Mouse (Mus musculus) liver, embryonic 11.5 days (tissue): ENCODE measurements around the gene Pxk. TPM values are rescaled to one million over a fixed set of nuclear protein-coding genes. Genes with fewer than 3 reads are reported as not detected.
"Not testable (repeated sequence)": the region's sequence is repeated elsewhere in the genome, so short reads cannot be mapped to it uniquely, and the experiment has no call there.

Experiments used
- ATAC-seq: fragments of 200-750 bp; cut with Nextera tagmentation; replicated peaks from 2 replicates; pipeline ENCODE4 v1.8.0; 2017; ENCODE audit warnings: moderate number of reproducible peaks, mild to moderate bottlenecking, moderate TSS enrichment, moderate library complexity; ENCODE audit not compliant: low FRiP score
- DNase-seq: peaks from one replicate; pipeline ENCODE4 v3.0.0-alpha.2; 2017; ENCODE audit warnings: low spot score
- H3K27ac ChIP-seq: fragments of 300-500 bp; sonication (generic); 2 replicates; pipeline ENCODE4 v1.5.1; 2014; ENCODE audit warnings: mild to moderate bottlenecking, low read depth, low read length, control low read depth
- H3K27me3 ChIP-seq: fragments of 300-500 bp; sonication (generic); replicated peaks from 2 replicates; pipeline ENCODE4 v1.6.1; 2014; ENCODE audit warnings: low read length, mixed read lengths; ENCODE audit not compliant: control insufficient read depth, insufficient read depth
- H3K36me3 ChIP-seq: fragments of 300-500 bp; sonication (generic); 2 replicates; pipeline ENCODE4 v1.6.1; 2014; ENCODE audit warnings: mild to moderate bottlenecking, low read length, moderate library complexity, mixed read lengths; ENCODE audit not compliant: control insufficient read depth, insufficient read depth
- H3K4me1 ChIP-seq: fragments of 300-500 bp; sonication (generic); replicated peaks from 2 replicates; pipeline ENCODE4 v1.6.1; 2014; ENCODE audit warnings: low read length, mixed read lengths; ENCODE audit not compliant: control insufficient read depth, insufficient read depth
- H3K4me2 ChIP-seq: fragments of 300-500 bp; sonication (generic); 2 replicates; pipeline ENCODE4 v1.6.1; 2014; ENCODE audit warnings: mild to moderate bottlenecking, control low read depth, moderate library complexity
- H3K4me3 ChIP-seq: fragments of 300-500 bp; sonication (generic); 2 replicates; pipeline ENCODE4 v1.5.1; 2014; ENCODE audit warnings: low read depth, low read length, control low read depth
- H3K9ac ChIP-seq: fragments of 300-500 bp; sonication (generic); 2 replicates; pipeline ENCODE4 v1.6.1; 2014; ENCODE audit warnings: low read depth, low read length, control low read depth
- H3K9me3 ChIP-seq: fragments of 300-500 bp; sonication (generic); 2 replicates; pipeline ENCODE4 v1.6.1; 2016; ENCODE audit warnings: low read length, inconsistent platforms, mixed read lengths; ENCODE audit not compliant: control insufficient read depth
- WGBS: fragments of 180-500 bp; shearing (Covaris S2); extraction: QIAGEN DNeasy Blood & Tissue Kit; methylation state at CpG from one replicate; pipeline ENCODE4 v1.1.7; 2014; 5-methylcytosine and 5-hydroxymethylcytosine counted together
- polyA plus RNA-seq: library from polyadenylated mRNA; unstranded; fragments of >200 nt; fragmentation: Nextera tagmentation; extraction: Ambion mirVana; gene quantifications from 2 replicates; pipeline ENCODE4 v1.2.1, GENCODE M21; 2014

Pxk gene
- polyA plus RNA-seq, 1 experiment from 2014 or later = 18.5 TPM

DNA sequence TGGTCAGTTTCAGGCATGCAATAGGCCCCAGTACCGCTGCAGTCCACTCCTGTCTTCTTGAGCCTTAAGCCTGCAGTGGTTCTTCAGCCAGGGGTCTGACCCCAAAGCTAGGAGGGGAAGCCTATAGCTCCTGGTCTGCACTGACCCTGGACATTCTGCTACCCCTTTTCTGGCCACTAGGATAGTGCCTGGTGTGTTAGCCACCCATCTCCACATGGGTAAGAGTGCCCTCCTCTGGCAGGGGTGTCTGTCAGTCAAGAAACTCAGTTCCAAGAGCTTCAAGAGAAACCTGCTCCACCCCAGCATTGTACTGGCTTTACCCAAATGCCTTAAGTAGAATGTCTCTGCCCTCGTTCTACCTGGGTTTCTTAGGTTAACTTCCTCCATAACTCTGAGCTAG lies 63.8 kb downstream of the Pxk start:
- Histone ChIP-seq H3K36me3 (peaks cover 19% of the 10 kb centered on the region), H3K9ac (no peak overlapping the region), H3K27ac (no peak overlapping the region), H3K4me3 (no peak overlapping the region), H3K27me3 (no peaks in the 10 kb centered on the region), H3K4me1 (no peaks in the 10 kb centered on the region), H3K9me3 (no peaks in the 10 kb centered on the region), H3K4me2 (no peak overlapping the region)
- 80% methylated on average over 2 of the region's 2 CpGs for WGBS
- DNase-seq = no peak
- no peak; the same call in 1 of the 2 replicates for ATAC-seq

DNA sequence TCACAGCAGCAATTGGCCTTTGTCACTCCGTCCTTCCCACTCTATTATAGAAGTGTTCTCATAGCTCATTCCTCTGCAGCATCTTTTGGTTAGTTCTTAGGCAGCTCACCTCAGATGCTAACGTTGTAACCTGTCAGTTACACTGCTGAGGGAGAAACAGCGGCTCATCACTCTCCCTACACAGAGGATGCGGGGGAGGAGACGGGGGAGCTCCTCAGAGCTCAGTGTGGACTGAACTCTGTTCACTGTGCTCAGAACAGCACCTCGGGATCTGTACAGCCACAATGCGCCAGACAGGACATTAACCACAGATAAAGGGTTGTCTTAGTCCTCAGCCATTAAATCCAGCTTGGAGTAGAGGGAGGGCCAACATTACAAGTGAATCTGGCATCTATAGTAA lies 66.5 kb downstream of the Pxk start:
- Histone ChIP-seq H3K4me1 (no peaks in the 10 kb centered on the region), H3K4me3 (no peak overlapping the region), H3K36me3 (peaks cover 27% of the 10 kb centered on the region), H3K27me3 (no peaks in the 10 kb centered on the region), H3K4me2 (no peak overlapping the region), H3K9ac (no peak overlapping the region), H3K27ac (no peak overlapping the region), H3K9me3 (no peaks in the 10 kb centered on the region)
- WGBS = 73% methylated on average over 7 of the region's 7 CpGs
- DNase-seq = no peak
- ATAC-seq = no peak

DNA sequence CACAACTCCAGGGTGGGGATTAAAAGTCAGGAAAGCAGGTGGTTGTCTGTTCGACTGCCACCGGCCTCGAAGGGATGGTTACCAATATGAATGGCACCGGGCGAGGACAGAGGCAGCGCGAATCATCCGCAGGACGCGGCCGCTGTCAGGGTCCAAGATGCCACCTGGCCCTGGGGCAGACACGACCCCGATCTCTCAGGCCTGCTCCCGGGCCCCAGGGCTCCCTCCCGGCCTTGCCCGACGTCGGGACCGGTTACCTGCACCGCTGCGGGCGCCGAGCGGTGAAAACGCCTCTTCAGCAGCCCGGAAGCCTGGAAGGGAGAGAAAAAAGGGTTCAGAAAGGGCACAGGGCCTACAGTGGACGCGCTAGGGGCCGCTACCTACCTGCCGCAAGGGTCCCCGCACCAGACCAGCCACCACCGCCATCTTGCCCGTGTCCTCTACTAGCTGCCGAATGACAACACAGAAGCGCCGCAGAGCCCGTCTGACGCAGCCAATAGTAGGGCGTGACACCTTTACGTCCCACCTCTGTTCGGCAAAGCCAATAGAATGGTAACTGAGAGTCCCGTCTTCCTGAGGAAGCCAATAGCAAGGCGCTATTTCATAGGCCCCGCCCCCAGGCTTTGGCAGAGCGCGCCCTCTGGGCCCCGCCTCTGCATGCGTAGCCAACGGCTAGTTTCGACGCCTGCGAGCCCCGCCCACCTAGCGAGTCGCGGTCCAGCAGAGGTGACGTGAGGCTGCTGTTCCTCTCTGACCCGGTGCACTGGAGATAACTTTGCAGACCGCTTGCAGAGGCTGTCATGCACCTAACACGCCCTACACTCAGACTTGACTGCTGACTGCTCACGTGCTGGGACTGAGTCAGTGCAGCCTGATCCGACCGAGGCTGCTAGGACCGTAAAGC lies 74.7 kb downstream of the Pxk start, which contains the start of gene Pdhb:
TSS of gene Pdhb (minus strand) at position 519 of the 904 bp plus-strand sequence.
- WGBS = under 1% methylated on average over 62 of the region's 64 CpGs
- ATAC-seq = peak; percentile 98
- peaks cover 5% of the 10 kb centered on the region for H3K4me1 ChIP-seq
- H3K4me3 ChIP-seq = peak within 1 kb of the TSS; percentile 90
- H3K27ac ChIP-seq = peak within 1 kb of the TSS; percentile 84
- no peaks in the 10 kb centered on the region for H3K9me3 ChIP-seq
- DNase-seq = peak; percentile 95
- peak within 1 kb of the TSS; percentile 80 for H3K4me2 ChIP-seq
- peaks cover 2% of the 10 kb centered on the region; the same call in 1 of the 2 replicates for H3K36me3 ChIP-seq
- peak within 1 kb of the TSS; percentile 96 for H3K9ac ChIP-seq
- no peaks in the 10 kb centered on the region for H3K27me3 ChIP-seq

DNA sequence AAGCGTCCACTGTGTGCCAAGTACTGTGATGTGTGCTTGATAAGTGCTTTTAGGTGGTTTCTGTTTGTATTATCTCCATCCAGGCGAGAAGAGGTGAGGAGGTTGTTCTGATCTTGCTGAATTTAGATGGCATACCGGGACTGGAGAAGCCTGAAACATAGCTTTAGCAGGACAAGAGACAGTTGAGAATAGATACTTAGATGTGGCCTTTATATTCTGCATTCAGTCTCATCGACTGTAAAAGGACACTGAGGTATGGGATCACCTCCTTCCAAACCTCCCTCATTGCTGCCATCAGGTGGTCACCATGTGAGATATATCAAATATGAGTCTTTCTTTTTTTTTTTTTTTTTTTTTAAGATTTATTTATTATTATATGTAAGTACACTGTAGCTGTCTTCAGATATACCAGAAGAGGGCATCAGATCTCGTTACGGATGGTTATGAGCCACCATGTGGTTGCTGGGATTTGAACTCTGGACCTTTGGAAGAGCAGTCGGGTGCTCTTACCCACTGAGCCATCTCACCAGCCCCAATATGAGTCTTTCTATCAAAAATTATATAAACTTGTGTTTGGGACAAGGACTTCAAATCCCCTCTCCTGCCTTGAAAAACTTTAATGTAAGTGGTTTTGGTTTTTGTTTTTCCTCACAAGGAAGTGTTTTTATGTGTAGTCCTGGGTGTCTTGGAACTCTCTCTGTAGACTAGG lies 75.7 kb downstream of the Pxk start:
- Histone ChIP-seq H3K9ac (peak overlapping the region; percentile 60), H3K27ac (peak overlapping the region; percentile 51), H3K4me3 (peak overlapping the region; percentile 90), H3K4me2 (peak overlapping the region; percentile 80)
- not testable (repeated sequence) for DNase-seq, H3K4me1 ChIP-seq, ATAC-seq, H3K9me3 ChIP-seq, H3K27me3 ChIP-seq, H3K36me3 ChIP-seq
- 20% methylated on average over 5 of the region's 7 CpGs for WGBS

DNA sequence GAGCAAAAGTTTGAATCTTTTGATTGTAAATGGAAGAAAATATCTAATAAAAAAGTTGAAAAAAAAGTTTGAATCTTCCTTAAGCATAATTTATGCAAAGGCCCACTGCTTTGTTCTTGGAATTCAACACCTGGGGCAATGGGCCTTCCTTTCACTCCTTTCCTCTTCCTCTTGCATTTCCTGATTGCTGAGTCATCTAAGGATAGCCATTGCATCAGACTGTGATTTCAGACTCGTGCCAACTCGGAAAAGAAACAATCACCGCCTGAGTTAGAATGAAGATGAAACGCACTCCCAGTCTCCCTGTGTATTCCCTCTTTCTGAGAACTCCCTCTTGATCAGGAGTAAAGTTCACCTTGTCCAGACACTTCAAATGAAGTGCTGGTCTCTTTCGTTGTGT lies 76.6 kb downstream of the Pxk start:
- H3K4me1 ChIP-seq = peaks cover 5% of the 10 kb centered on the region
- H3K4me3 ChIP-seq = no peak overlapping the region
- WGBS = 80% methylated on average over 5 of the region's 5 CpGs
- H3K9ac ChIP-seq = no peak overlapping the region
- no peak overlapping the region for H3K27ac ChIP-seq
- no peak for ATAC-seq
- H3K9me3 ChIP-seq = no peaks in the 10 kb centered on the region
- H3K36me3 ChIP-seq = no peaks in the 10 kb centered on the region; the same call in 1 of the 2 replicates
- no peak for DNase-seq
- no peaks in the 10 kb centered on the region for H3K27me3 ChIP-seq
- H3K4me2 ChIP-seq = no peak overlapping the region

DNA sequence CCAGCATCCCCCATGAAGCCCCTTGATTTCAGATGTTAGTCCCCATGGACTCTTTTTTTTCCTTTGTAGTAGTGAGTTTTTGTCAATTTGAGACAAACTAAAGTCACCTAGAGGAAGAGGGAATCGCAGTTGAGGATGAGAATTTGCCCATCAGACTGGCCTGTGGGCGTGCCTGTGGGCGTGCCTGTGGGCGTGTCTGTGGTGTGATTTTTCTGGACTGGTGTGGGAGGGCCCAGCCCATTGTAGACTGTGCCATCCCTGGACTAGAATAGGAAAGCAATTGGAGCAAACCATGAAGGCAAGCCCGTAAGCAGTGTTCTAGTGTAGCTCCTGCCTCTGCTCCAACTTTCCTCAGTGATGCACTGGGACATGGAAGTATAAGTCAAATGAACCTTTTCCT lies 78.2 kb downstream of the Pxk start:
- H3K4me2 ChIP-seq = no peak overlapping the region
- H3K36me3 ChIP-seq = no peaks in the 10 kb centered on the region
- no peaks in the 10 kb centered on the region for H3K9me3 ChIP-seq
- no peak overlapping the region for H3K4me3 ChIP-seq
- H3K27ac ChIP-seq = no peak overlapping the region
- DNase-seq (peak; percentile 38), ATAC-seq (no peak)
- 45% methylated on average over 5 of the region's 5 CpGs for WGBS
- no peak overlapping the region for H3K9ac ChIP-seq
- no peaks in the 10 kb centered on the region for H3K27me3 ChIP-seq
- H3K4me1 ChIP-seq = peaks cover 5% of the 10 kb centered on the region

DNA sequence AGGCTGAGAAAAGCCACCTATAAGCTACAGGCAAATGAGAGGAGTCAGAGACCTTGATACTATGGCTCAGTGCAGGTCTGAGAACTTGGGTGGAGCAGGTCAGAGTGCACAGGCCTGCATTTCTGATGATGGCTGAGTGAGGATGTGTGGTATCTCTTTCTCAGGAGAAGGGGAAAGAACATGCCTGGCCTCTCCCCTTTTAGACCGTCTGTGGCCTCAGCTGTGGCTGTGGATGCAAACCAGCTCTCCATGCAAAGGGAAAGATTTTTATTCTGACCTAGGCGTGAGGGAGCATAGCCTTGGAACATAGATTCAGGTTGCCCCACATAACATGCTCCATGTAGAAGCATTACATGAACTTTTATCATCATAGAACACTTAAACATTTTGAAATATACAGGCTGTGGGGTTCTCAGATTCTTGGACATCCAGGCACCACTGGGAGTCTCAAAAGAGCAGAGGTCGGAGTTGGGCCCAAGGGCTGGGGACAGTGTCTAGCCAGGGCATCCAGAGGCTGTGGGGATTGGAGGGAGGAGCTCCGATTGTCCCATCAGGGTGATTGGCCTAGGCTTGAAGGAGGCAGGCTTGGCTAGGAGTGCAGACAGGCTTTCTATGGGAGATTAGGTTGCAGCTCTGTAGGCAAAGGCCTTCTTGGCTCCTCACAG lies 82.5 kb downstream of the Pxk start:
- H3K4me2 ChIP-seq = no peak overlapping the region
- 0 out of 2 replicates have a peak, but pooled peaks cover 2% of the 10 kb centered on the region for H3K9me3 ChIP-seq
- H3K4me3 ChIP-seq = no peak overlapping the region
- no peaks in the 10 kb centered on the region for H3K27me3 ChIP-seq
- 66% methylated on average over 4 of the region's 4 CpGs for WGBS
- H3K9ac ChIP-seq = no peak overlapping the region
- H3K27ac ChIP-seq = no peak overlapping the region
- no peaks in the 10 kb centered on the region for H3K4me1 ChIP-seq
- DNase-seq (no peak), ATAC-seq (no peak)
- H3K36me3 ChIP-seq = no peaks in the 10 kb centered on the region

DNA sequence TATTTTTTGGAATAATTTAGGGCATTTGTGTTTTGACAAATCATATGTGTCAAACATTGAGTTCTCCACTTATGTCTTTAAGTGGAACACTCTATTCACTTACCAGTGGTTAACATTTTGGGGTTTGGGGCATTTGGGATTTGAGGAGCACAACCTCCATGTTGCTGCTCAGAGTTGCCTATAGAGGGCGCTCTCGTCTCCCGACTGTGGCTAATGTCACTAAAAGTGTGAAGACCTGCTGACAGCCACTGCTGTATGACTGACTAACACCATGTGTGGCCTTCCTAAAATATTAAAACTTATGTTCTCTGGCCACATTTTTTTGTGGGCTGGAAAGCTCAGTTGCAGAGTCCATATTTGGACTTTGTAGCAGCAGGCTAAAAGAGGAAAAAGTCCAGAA lies 85.3 kb downstream of the Pxk start:
- H3K36me3 ChIP-seq = no peaks in the 10 kb centered on the region
- H3K27ac ChIP-seq = no peak overlapping the region
- H3K4me2 ChIP-seq = no peak overlapping the region
- no peak for DNase-seq
- H3K27me3 ChIP-seq = no peaks in the 10 kb centered on the region
- WGBS = 70% methylated on average over 3 of the region's 3 CpGs
- H3K4me3 ChIP-seq = no peak overlapping the region
- 0 out of 2 replicates have a peak, but pooled peaks cover 2% of the 10 kb centered on the region for H3K9me3 ChIP-seq
- no peak overlapping the region for H3K9ac ChIP-seq
- no peak for ATAC-seq
- no peaks in the 10 kb centered on the region for H3K4me1 ChIP-seq
